Mouse (Mus musculus) heart, embryonic 15.5 days (tissue): ENCODE results near the gene Tas2r126. TPM values are rescaled to one million over a fixed set of nuclear protein-coding genes. Genes with fewer than 3 reads are reported as not detected.
"Not testable (repeated sequence)": the region's sequence is repeated elsewhere in the genome, so short reads cannot be mapped to it uniquely, and the experiment has no call there.

ENCODE experiments used
- ATAC-seq: fragments of 200-750 bp; cut with Nextera tagmentation; replicated peaks from 2 replicates; pipeline ENCODE4 v1.8.0; 2017; ENCODE audit warnings: low read depth, moderate TSS enrichment; ENCODE audit not compliant: insufficient number of reproducible peaks, insufficient read depth, low FRiP score
- H3K27ac ChIP-seq: fragments of 300-500 bp; sonication (generic); 2 replicates; pipeline ENCODE4 v1.5.1; 2015; ENCODE audit warnings: mild to moderate bottlenecking, inconsistent platforms
- H3K27me3 ChIP-seq: fragments of 300-500 bp; sonication (generic); 2 replicates; pipeline ENCODE4 v1.6.1; 2015; ENCODE audit warnings: inconsistent platforms
- H3K36me3 ChIP-seq: fragments of 300-500 bp; sonication (generic); 2 replicates; pipeline ENCODE4 v1.6.1; 2015; ENCODE audit warnings: mild to moderate bottlenecking, inconsistent platforms
- H3K4me1 ChIP-seq: fragments of 300-500 bp; sonication (generic); replicated peaks from 2 replicates; pipeline ENCODE4 v1.6.1; 2015; ENCODE audit warnings: inconsistent platforms
- H3K4me2 ChIP-seq: fragments of 300-500 bp; sonication (generic); 2 replicates; pipeline ENCODE4 v1.6.1; 2015; ENCODE audit warnings: inconsistent platforms, mild to moderate bottlenecking, moderate library complexity
- H3K4me3 ChIP-seq: fragments of 300-500 bp; sonication (generic); 2 replicates; pipeline ENCODE4 v1.5.1; 2015; ENCODE audit warnings: mild to moderate bottlenecking, inconsistent platforms
- H3K9ac ChIP-seq: fragments of 300-500 bp; sonication (generic); 2 replicates; pipeline ENCODE4 v1.6.1; 2015; ENCODE audit warnings: mild to moderate bottlenecking, inconsistent platforms
- H3K9me3 ChIP-seq: fragments of 300-500 bp; sonication (generic); replicated peaks from 2 replicates; pipeline ENCODE4 v1.6.1; 2016; ENCODE audit warnings: inconsistent platforms
- WGBS: fragments of 180-500 bp; shearing (Covaris S2); methylation state at CpG from one replicate; pipeline ENCODE4 v1.1.7; 2015; ENCODE audit warnings: mixed read lengths; 5-methylcytosine and 5-hydroxymethylcytosine counted together
- polyA plus RNA-seq: library from polyadenylated mRNA; unstranded; fragments of >200 nt; fragmentation: Nextera tagmentation; extraction: Ambion mirVana; gene quantifications from 2 replicates; pipeline ENCODE4 v1.2.1, GENCODE M21; 2015

The Tas2r126 gene
- polyA plus RNA-seq, 1 experiment from 2014 or later = not detected

- no peak overlapping the region for H3K9ac ChIP-seq
- H3K27me3 ChIP-seq = no peaks in the 10 kb centered on the region
- 83% methylated on average over 3 of the region's 3 CpGs for WGBS
- no peak overlapping the region for H3K4me2 ChIP-seq
- ATAC-seq = no peak
- no peaks in the 10 kb centered on the region for H3K9me3 ChIP-seq
- H3K4me3 ChIP-seq = no peak overlapping the region
- no peaks in the 10 kb centered on the region for H3K4me1 ChIP-seq
- no peaks in the 10 kb centered on the region for H3K36me3 ChIP-seq
- no peak overlapping the region for H3K27ac ChIP-seq
Measured at GRCm38 (mm10) chr6:42424472-42424871, 9.9 kb upstream of the Tas2r126 start.

GRCm38 (mm10) chr6:42426337-42426736 is 8.0 kb upstream of the Tas2r126 start:
- no peak for ATAC-seq
- WGBS = 70% methylated on average over 4 of the region's 4 CpGs
- H3K9me3 ChIP-seq = no peaks in the 10 kb centered on the region

GRCm38 (mm10) chr6:42433554-42433953 is 781 bp upstream of the Tas2r126 start:
- Histone ChIP-seq H3K9me3 (no peaks in the 10 kb centered on the region), H3K4me2 (no peak overlapping the region), H3K4me3 (no peak overlapping the region), H3K9ac (no peak overlapping the region), H3K4me1 (no peaks in the 10 kb centered on the region), H3K27ac (no peak overlapping the region), H3K36me3 (no peaks in the 10 kb centered on the region), H3K27me3 (no peaks in the 10 kb centered on the region)
- ATAC-seq = no peak
- 49% methylated on average over 2 of the region's 2 CpGs for WGBS

More at GRCm38 (mm10) chr6:42426337-42426736, 8.0 kb upstream of the Tas2r126 start:
- no peak overlapping the region for H3K4me2 ChIP-seq
- H3K27ac ChIP-seq = no peak overlapping the region
- H3K27me3 ChIP-seq = no peaks in the 10 kb centered on the region
- H3K4me1 ChIP-seq = no peaks in the 10 kb centered on the region
- H3K4me3 ChIP-seq = no peak overlapping the region
- H3K36me3 ChIP-seq = no peaks in the 10 kb centered on the region
- no peak overlapping the region for H3K9ac ChIP-seq

GRCm38 (mm10) chr6:42435490-42435889 is 1.2 kb downstream of the Tas2r126 start:
- no peak for ATAC-seq
- Histone ChIP-seq H3K9ac (no peak overlapping the region), H3K9me3 (no peaks in the 10 kb centered on the region), H3K4me2 (no peak overlapping the region), H3K27me3 (no peaks in the 10 kb centered on the region), H3K36me3 (no peaks in the 10 kb centered on the region), H3K27ac (no peak overlapping the region), H3K4me1 (no peaks in the 10 kb centered on the region), H3K4me3 (no peak overlapping the region)
- 60% methylated on average over 2 of the region's 2 CpGs for WGBS

GRCm38 (mm10) chr6:42441395-42441794 is 7.1 kb downstream of the Tas2r126 start:
- Histone ChIP-seq H3K4me2 (no peak overlapping the region), H3K27ac (no peak overlapping the region), H3K4me3 (no peak overlapping the region), H3K27me3 (no peaks in the 10 kb centered on the region), H3K9ac (no peak overlapping the region), H3K4me1 (no peaks in the 10 kb centered on the region), H3K36me3 (no peaks in the 10 kb centered on the region), H3K9me3 (no peaks in the 10 kb centered on the region)
- WGBS = 39% methylated on average over 2 of the region's 2 CpGs
- no peak for ATAC-seq

- ATAC-seq = no peak
- no peaks in the 10 kb centered on the region for H3K27me3 ChIP-seq
- WGBS = 70% methylated on average over 2 of the region's 2 CpGs
Measured at GRCm38 (mm10) chr6:42444491-42444890, 10.2 kb downstream of the Tas2r126 start.

GRCm38 (mm10) chr6:42447381-42447780 is 13.0 kb downstream of the Tas2r126 start:
- ATAC-seq = no peak
- Histone ChIP-seq H3K9me3 (no peaks in the 10 kb centered on the region), H3K4me1 (no peaks in the 10 kb centered on the region), H3K27ac (no peak overlapping the region), H3K4me2 (no peak overlapping the region), H3K27me3 (no peaks in the 10 kb centered on the region), H3K9ac (no peak overlapping the region), H3K4me3 (no peak overlapping the region), H3K36me3 (no peaks in the 10 kb centered on the region)
- WGBS = 76% methylated on average over 2 of the region's 2 CpGs

More at GRCm38 (mm10) chr6:42444491-42444890, 10.2 kb downstream of the Tas2r126 start:
- Histone ChIP-seq H3K36me3 (no peaks in the 10 kb centered on the region), H3K9ac (no peak overlapping the region), H3K9me3 (no peaks in the 10 kb centered on the region), H3K27ac (no peak overlapping the region), H3K4me3 (no peak overlapping the region), H3K4me1 (no peaks in the 10 kb centered on the region), H3K4me2 (no peak overlapping the region)

- no peak within 1 kb of the TSS for H3K9ac ChIP-seq
- no peak for ATAC-seq
- no peaks in the 10 kb centered on the region for H3K36me3 ChIP-seq
- no peaks in the 10 kb centered on the region for H3K9me3 ChIP-seq
- H3K27ac ChIP-seq = no peak within 1 kb of the TSS
- H3K27me3 ChIP-seq = no peaks in the 10 kb centered on the region
- no peak within 1 kb of the TSS for H3K4me3 ChIP-seq
- H3K4me1 ChIP-seq = no peaks in the 10 kb centered on the region
- H3K4me2 ChIP-seq = no peak within 1 kb of the TSS
- WGBS = 51% methylated on average over 1 of the region's 1 CpGs
Measured at GRCm38 (mm10) chr6:42465096-42465495, 30.8 kb downstream of the Tas2r126 start, which contains the start of gene Olfr458. TSS of gene Olfr458 (minus strand) at chr6:42465196.

GRCm38 (mm10) chr6:42470542-42470941 is 36.2 kb downstream of the Tas2r126 start:
- H3K36me3 ChIP-seq = no peaks in the 10 kb centered on the region
- no peaks in the 10 kb centered on the region for H3K27me3 ChIP-seq
- 89% methylated on average over 4 of the region's 4 CpGs for WGBS
- no peaks in the 10 kb centered on the region for H3K9me3 ChIP-seq
- no peak overlapping the region for H3K4me2 ChIP-seq
- no peak for ATAC-seq
- H3K27ac ChIP-seq = no peak overlapping the region
- no peaks in the 10 kb centered on the region for H3K4me1 ChIP-seq
- H3K4me3 ChIP-seq = no peak overlapping the region
- no peak overlapping the region for H3K9ac ChIP-seq

GRCm38 (mm10) chr6:42471298-42471697 is 37.0 kb downstream of the Tas2r126 start:
- not testable (repeated sequence) for H3K36me3 ChIP-seq, H3K9me3 ChIP-seq, H3K27me3 ChIP-seq, H3K4me2 ChIP-seq, ATAC-seq, H3K4me3 ChIP-seq, H3K27ac ChIP-seq, H3K4me1 ChIP-seq, H3K9ac ChIP-seq
- 91% methylated on average over 4 of the region's 4 CpGs for WGBS

GRCm38 (mm10) chr6:42476235-42476634 is 41.9 kb downstream of the Tas2r126 start, which contains the start of gene Olfr457:
TSS of gene Olfr457 (minus strand) at chr6:42476335.
- H3K27me3 ChIP-seq = no peaks in the 10 kb centered on the region
- no peaks in the 10 kb centered on the region for H3K36me3 ChIP-seq
- H3K9me3 ChIP-seq = no peaks in the 10 kb centered on the region
- no peak within 1 kb of the TSS for H3K4me3 ChIP-seq
- no peak within 1 kb of the TSS for H3K4me2 ChIP-seq
- no peak within 1 kb of the TSS for H3K27ac ChIP-seq
- H3K4me1 ChIP-seq = no peaks in the 10 kb centered on the region
- WGBS = 74% methylated on average over 1 of the region's 1 CpGs
- H3K9ac ChIP-seq = no peak within 1 kb of the TSS
- no peak for ATAC-seq

GRCm38 (mm10) chr6:42484633-42485032 is 50.3 kb downstream of the Tas2r126 start:
- no peak overlapping the region for H3K9ac ChIP-seq
- ATAC-seq = no peak

More at GRCm38 (mm10) chr6:42484633-42485032, 50.3 kb downstream of the Tas2r126 start:
- Histone ChIP-seq H3K4me2 (no peak overlapping the region), H3K4me1 (no peaks in the 10 kb centered on the region), H3K4me3 (no peak overlapping the region), H3K27me3 (no peaks in the 10 kb centered on the region), H3K27ac (no peak overlapping the region), H3K9me3 (no peaks in the 10 kb centered on the region), H3K36me3 (no peaks in the 10 kb centered on the region)
